Mouse (Mus musculus): ENCODE measurements around the gene 4930556J24Rik. TPM values are rescaled to one million over a fixed set of nuclear protein-coding genes. Genes with fewer than 3 reads are reported as not detected.
"Not testable (repeated sequence)": the region's sequence is repeated elsewhere in the genome, so short reads cannot be mapped to it uniquely, and the experiment has no call there.

Gene 4930556J24Rik
- total and polyA plus RNA-seq, 2 experiments, result 0.09 TPM; not detected in 1

DNA sequence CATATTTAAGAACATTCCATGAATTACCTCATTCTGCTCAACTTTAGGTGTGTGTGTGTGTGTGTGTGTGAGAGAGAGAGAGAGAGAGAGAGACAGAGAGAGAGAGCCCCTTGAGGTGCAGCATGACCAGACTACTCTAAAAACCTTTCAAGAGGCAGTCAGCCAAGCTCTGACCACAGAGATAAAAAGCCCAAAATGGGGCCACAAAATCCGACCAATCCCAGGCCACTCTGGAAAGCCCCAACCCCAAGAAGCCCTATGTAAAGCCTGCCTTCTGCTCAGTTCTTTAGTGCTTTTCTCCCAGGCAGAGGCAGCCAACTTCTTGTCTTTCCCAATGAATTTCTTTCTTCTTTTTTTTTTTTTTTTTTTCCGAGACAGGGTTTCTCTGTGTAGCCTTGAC lies 15.7 kb downstream of the 4930556J24Rik start:
- no peak for DNase-seq (ENCODE audit: extremely low read depth, low read depth, low spot score)
- Histone ChIP-seq H3K27me3 (ENCODE audit: control insufficient read depth, insufficient read depth, low read length) (no peaks in the 10 kb centered on the region), H3K9ac (ENCODE audit: low read depth, low read length) (no peak overlapping the region), H3K4me3 (ENCODE audit: insufficient read depth, low read depth, low read length) (no peak overlapping the region), H3K4me1 (ENCODE audit: control insufficient read depth, insufficient read depth, low read length) (peaks cover 12% of the 10 kb centered on the region), H3K36me3 (ENCODE audit: control insufficient read depth, insufficient read depth, low read length) (no peaks in the 10 kb centered on the region), H3K27ac (replicated peaks; ENCODE audit: insufficient read depth, low read depth, low read length) (no peak overlapping the region), H3K79me2 (ENCODE audit: control insufficient read depth, insufficient read depth, low read length) (peaks cover 12% of the 10 kb centered on the region; the same call in 1 of the 2 replicates)
- 56% methylated on average over 2 of the region's 2 CpGs for WGBS
- no peak for TF ChIP-seq POLR2A (IDR thresholded peaks at IDR 0.05; ENCODE audit: extremely low read depth, insufficient read depth, low read length)

DNA sequence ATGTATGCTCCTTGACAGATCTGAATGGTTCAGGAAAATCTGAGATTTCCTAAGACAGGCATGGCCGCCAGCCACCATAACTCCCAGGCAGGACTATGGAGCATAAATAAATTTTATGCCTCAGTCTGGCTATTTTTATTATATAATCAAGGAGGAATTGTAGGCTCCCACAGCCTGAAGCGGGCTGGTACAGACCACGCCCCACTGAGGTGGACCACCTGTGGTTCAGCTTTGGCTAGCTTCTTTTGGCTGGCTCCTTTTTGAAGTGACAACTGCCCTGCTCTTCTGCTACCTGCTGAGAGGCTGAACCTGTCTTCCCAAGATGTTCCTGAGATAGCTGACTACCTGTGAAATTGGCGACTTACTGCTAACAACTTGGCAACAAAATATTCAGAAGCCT lies 21.2 kb downstream of the 4930556J24Rik start:
- 88% methylated on average over 4 of the region's 4 CpGs for WGBS
- not testable (repeated sequence) for H3K4me1 ChIP-seq (ENCODE audit: control insufficient read depth, insufficient read depth, low read length); H3K4me3 ChIP-seq (ENCODE audit: insufficient read depth, low read depth, low read length); H3K27me3 ChIP-seq (ENCODE audit: control insufficient read depth, insufficient read depth, low read length); DNase-seq (ENCODE audit: extremely low read depth, low read depth, low spot score); H3K27ac ChIP-seq (replicated peaks; ENCODE audit: insufficient read depth, low read depth, low read length); H3K79me2 ChIP-seq (ENCODE audit: control insufficient read depth, insufficient read depth, low read length); H3K9ac ChIP-seq (ENCODE audit: low read depth, low read length); H3K36me3 ChIP-seq (ENCODE audit: control insufficient read depth, insufficient read depth, low read length)

DNA sequence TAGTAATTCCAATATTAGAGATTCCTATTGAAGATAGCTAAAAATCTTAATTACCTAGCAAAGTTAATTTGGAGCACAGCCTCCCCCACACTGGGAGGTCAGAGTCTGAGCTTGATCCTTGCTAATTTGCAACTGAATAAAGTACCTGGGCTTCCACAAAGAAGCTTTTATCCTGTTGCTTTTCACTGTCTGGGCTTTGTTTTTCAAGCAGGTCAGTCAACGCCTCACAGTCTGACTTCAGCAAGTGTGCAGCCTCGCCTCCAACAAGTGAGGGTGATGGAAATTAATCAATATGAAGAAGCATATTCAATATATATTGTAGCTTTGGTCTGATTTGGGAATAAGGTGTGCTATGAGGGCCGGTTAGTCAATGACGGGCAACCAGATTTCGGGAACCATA lies 21.7 kb downstream of the 4930556J24Rik start:
- H3K4me1 ChIP-seq (ENCODE audit: control insufficient read depth, insufficient read depth, low read length); DNase-seq (ENCODE audit: extremely low read depth, low read depth, low spot score); H3K27ac ChIP-seq (replicated peaks; ENCODE audit: insufficient read depth, low read depth, low read length); H3K9ac ChIP-seq (ENCODE audit: low read depth, low read length); H3K79me2 ChIP-seq (ENCODE audit: control insufficient read depth, insufficient read depth, low read length); H3K27me3 ChIP-seq (ENCODE audit: control insufficient read depth, insufficient read depth, low read length); H3K4me3 ChIP-seq (ENCODE audit: insufficient read depth, low read depth, low read length); H3K36me3 ChIP-seq (ENCODE audit: control insufficient read depth, insufficient read depth, low read length): not testable (repeated sequence)
- WGBS, result 88% methylated on average over 5 of the region's 5 CpGs

DNA sequence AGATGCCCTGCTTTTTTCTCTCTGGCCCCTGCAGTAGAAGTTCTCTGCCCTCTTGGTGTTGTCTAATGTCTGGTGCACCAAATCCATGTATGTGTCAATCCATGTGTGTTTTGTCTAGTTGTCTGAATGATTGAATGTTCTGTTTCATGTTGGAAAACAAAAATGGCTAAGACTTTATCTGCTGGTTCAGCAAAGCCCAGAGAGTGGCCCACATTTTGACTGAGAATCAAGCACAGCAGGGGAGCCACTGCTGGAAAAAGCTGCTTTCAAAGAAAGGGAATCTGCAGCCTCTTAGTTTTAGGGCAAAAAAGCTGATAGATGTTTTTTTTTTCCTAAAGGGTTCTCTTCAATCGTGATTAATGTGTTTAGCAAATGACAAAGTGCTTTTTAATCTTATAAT lies 30.2 kb downstream of the 4930556J24Rik start:
- H3K4me3 ChIP-seq (ENCODE audit: insufficient read depth, low read depth, low read length), result no peak overlapping the region

DNA sequence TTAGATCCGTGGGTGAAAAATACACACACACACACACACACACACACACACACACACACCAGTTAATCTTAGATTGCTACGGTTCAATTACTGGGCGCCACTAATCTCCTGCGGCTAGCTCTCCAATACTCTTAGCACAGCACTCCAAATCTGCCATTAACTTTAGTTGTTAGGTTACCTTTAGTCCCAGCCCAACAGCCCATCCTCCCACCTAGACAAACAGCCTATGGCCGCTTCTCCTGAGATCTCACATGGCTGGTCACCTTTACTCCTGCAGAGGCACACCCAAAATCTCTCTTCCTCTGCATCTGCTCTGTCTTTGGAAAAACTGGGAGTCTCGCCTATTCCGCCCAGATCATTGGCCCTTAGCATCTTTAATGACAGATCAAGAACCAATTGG lies 35.2 kb downstream of the 4930556J24Rik start:
- H3K4me1 ChIP-seq (ENCODE audit: control insufficient read depth, insufficient read depth, low read length), result no peaks in the 10 kb centered on the region
- no peaks in the 10 kb centered on the region for H3K27me3 ChIP-seq (ENCODE audit: control insufficient read depth, insufficient read depth, low read length)
- no peaks in the 10 kb centered on the region for H3K79me2 ChIP-seq (ENCODE audit: control insufficient read depth, insufficient read depth, low read length)
- H3K4me3 ChIP-seq (ENCODE audit: insufficient read depth, low read depth, low read length), result no peak overlapping the region
- no peak overlapping the region for H3K9ac ChIP-seq (ENCODE audit: low read depth, low read length)
- TF ChIP-seq POLR2A (IDR thresholded peaks at IDR 0.05; ENCODE audit: extremely low read depth, insufficient read depth, low read length) (no peak), CTCF (IDR thresholded peaks at IDR 0.05; ENCODE audit: low read depth, low read length) (no peak)
- WGBS, result 93% methylated on average over 7 of the region's 7 CpGs
- H3K36me3 ChIP-seq (ENCODE audit: control insufficient read depth, insufficient read depth, low read length), result no peaks in the 10 kb centered on the region
- no peak for DNase-seq (ENCODE audit: extremely low read depth, low read depth, low spot score)
- H3K27ac ChIP-seq (replicated peaks; ENCODE audit: insufficient read depth, low read depth, low read length), result no peak overlapping the region

More for the DNA sequence above, 30.2 kb downstream of the 4930556J24Rik start:
- DNase-seq (ENCODE audit: extremely low read depth, low read depth, low spot score), result no peak
- H3K36me3 ChIP-seq (ENCODE audit: control insufficient read depth, insufficient read depth, low read length), result no peaks in the 10 kb centered on the region
- no peaks in the 10 kb centered on the region for H3K27me3 ChIP-seq (ENCODE audit: control insufficient read depth, insufficient read depth, low read length)
- WGBS, result 22% methylated on average over 1 of the region's 1 CpGs
- TF ChIP-seq CTCF (IDR thresholded peaks at IDR 0.05; ENCODE audit: low read depth, low read length) (no peak), POLR2A (IDR thresholded peaks at IDR 0.05; ENCODE audit: extremely low read depth, insufficient read depth, low read length) (no peak)
- H3K79me2 ChIP-seq (ENCODE audit: control insufficient read depth, insufficient read depth, low read length), result no peaks in the 10 kb centered on the region
- no peaks in the 10 kb centered on the region for H3K4me1 ChIP-seq (ENCODE audit: control insufficient read depth, insufficient read depth, low read length)
- no peak overlapping the region for H3K9ac ChIP-seq (ENCODE audit: low read depth, low read length)
- no peak overlapping the region for H3K27ac ChIP-seq (replicated peaks; ENCODE audit: insufficient read depth, low read depth, low read length)

DNA sequence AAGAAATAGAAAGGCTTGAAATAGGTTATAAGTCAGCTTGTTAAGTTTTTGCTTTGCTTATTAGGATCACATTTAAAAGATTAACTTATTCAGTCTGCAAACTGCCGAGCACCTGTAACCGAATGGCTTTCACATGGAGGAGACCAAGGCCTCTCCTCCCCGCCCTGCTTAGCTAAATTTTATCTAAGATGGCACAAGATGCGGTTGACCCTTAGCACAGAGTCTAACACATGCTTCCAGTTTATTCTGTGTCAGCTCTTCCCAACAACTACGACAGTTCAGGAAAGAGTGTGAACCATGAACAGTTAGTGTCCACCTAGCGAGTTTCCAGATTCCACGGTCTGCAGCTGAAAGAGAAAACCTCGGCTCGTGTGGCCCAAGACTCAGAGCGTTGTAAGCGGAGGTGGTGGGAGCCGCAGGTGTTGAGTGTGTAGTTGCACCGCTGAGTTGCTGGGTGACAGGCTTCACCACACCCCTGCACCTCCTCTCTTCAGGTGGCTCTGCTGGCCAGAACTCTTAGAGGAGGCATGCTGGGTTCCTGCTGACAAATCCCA lies 39.2 kb downstream of the 4930556J24Rik start:
- peak; percentile 93 for DNase-seq (ENCODE audit: extremely low read depth, low read depth, low spot score)
- Histone ChIP-seq H3K27me3 (ENCODE audit: control insufficient read depth, insufficient read depth, low read length) (no peaks in the 10 kb centered on the region), H3K4me1 (ENCODE audit: control insufficient read depth, insufficient read depth, low read length) (no peaks in the 10 kb centered on the region), H3K79me2 (ENCODE audit: control insufficient read depth, insufficient read depth, low read length) (no peaks in the 10 kb centered on the region), H3K27ac (replicated peaks; ENCODE audit: insufficient read depth, low read depth, low read length) (peak overlapping the region; percentile 24), H3K36me3 (ENCODE audit: control insufficient read depth, insufficient read depth, low read length) (no peaks in the 10 kb centered on the region), H3K4me3 (ENCODE audit: insufficient read depth, low read depth, low read length) (no peak overlapping the region), H3K9ac (ENCODE audit: low read depth, low read length) (no peak overlapping the region)
- WGBS, result 49% methylated on average over 13 of the region's 13 CpGs
- TF ChIP-seq POLR2A (IDR thresholded peaks at IDR 0.05; ENCODE audit: extremely low read depth, insufficient read depth, low read length) (no peak), CTCF (IDR thresholded peaks at IDR 0.05; ENCODE audit: low read depth, low read length) (no peak)
